Mouse (Mus musculus): ENCODE data around the gene Sema4b. TPM values are rescaled to one million over a fixed set of nuclear protein-coding genes. Genes with fewer than 3 reads are reported as not detected.
A peak's percentile ranks its signal among the peaks of the same experiment; 100 is the strongest.

Gene Sema4b
- total and polyA plus RNA-seq, 3 experiments, result 23.9 to 69.0 (median 26.5) TPM

- ATAC-seq (ENCODE audit: extremely low read depth, insufficient number of reproducible peaks, low FRiP score, poor library complexity, severe bottlenecking), result no peak
Measured at GRCm38 (mm10) chr7:80149356-80149755, 37.3 kb upstream of the Sema4b start.

GRCm38 (mm10) chr7:80152152-80152551 lies 34.5 kb upstream of the Sema4b start:
- Histone ChIP-seq H3K9me3 (replicated peaks) (0 out of 2 replicates have a peak, but pooled peaks cover 4% of the 10 kb centered on the region), H3K36me3 (replicated peaks) (peaks cover 7% of the 10 kb centered on the region), H3K4me3 (ENCODE audit: low read depth, low read length) (no peak overlapping the region), H3K27me3 (ENCODE audit: insufficient read depth, low read length) (no peaks in the 10 kb centered on the region), H3K4me1 (ENCODE audit: insufficient read depth, low read depth, low read length) (peaks cover 74% of the 10 kb centered on the region)
- TF ChIP-seq GATA2 (IDR thresholded peaks at IDR 0.05; ENCODE audit: borderline replicate concordance, low read depth, low read length) (no peak), GATA1 (IDR thresholded peaks at IDR 0.05; ENCODE audit: borderline replicate concordance, low read length) (no peak), CTCF (IDR thresholded peaks at IDR 0.05; ENCODE audit: low read depth, low read length) (peak; percentile 53)
- DNase-seq (ENCODE audit: low spot score) (no peak), ATAC-seq (ENCODE audit: extremely low read depth, insufficient number of reproducible peaks, low FRiP score, poor library complexity, severe bottlenecking) (no peak)

More at GRCm38 (mm10) chr7:80149356-80149755, 37.3 kb upstream of the Sema4b start:
- no peaks in the 10 kb centered on the region for H3K27me3 ChIP-seq (ENCODE audit: insufficient read depth, low read length)
- TF ChIP-seq POLR2AphosphoS5 (IDR thresholded peaks at IDR 0.05; ENCODE audit: insufficient replicate concordance, low read depth, low read length), result no peak
- no peak for TF ChIP-seq CTCF (IDR thresholded peaks at IDR 0.05; ENCODE audit: low read depth, low read length)
- no peak for TF ChIP-seq GATA2 (IDR thresholded peaks at IDR 0.05; ENCODE audit: borderline replicate concordance, low read depth, low read length)
- no peak for DNase-seq (ENCODE audit: low spot score)
- H3K9me3 ChIP-seq (replicated peaks), result 0 out of 2 replicates have a peak, but pooled peaks cover 4% of the 10 kb centered on the region
- peaks cover 71% of the 10 kb centered on the region for H3K4me1 ChIP-seq (ENCODE audit: insufficient read depth, low read depth, low read length)
- H3K4me3 ChIP-seq (ENCODE audit: low read depth, low read length), result no peak overlapping the region
- peaks cover 11% of the 10 kb centered on the region for H3K36me3 ChIP-seq (replicated peaks)

GRCm38 (mm10) chr7:80152756-80153155 lies 33.9 kb upstream of the Sema4b start:
- Histone ChIP-seq H3K9me3 (replicated peaks) (0 out of 2 replicates have a peak, but pooled peaks cover 4% of the 10 kb centered on the region), H3K27me3 (ENCODE audit: insufficient read depth, low read length) (no peaks in the 10 kb centered on the region), H3K4me1 (ENCODE audit: insufficient read depth, low read depth, low read length) (peaks cover 75% of the 10 kb centered on the region), H3K4me3 (ENCODE audit: low read depth, low read length) (no peak overlapping the region), H3K36me3 (replicated peaks) (peaks cover 7% of the 10 kb centered on the region)
- TF ChIP-seq CTCF (IDR thresholded peaks at IDR 0.05; ENCODE audit: low read depth, low read length) (no peak), GATA1 (IDR thresholded peaks at IDR 0.05; ENCODE audit: borderline replicate concordance, low read length) (no peak), POLR2AphosphoS5 (IDR thresholded peaks at IDR 0.05; ENCODE audit: insufficient replicate concordance, low read depth, low read length) (no peak), GATA2 (IDR thresholded peaks at IDR 0.05; ENCODE audit: borderline replicate concordance, low read depth, low read length) (no peak), TAL1 (conservative IDR thresholded peaks at IDR 0.05; ENCODE audit: low read depth, low read length) (no peak)
- ATAC-seq (ENCODE audit: extremely low read depth, insufficient number of reproducible peaks, low FRiP score, poor library complexity, severe bottlenecking) (no peak), DNase-seq (ENCODE audit: low spot score) (no peak)

GRCm38 (mm10) chr7:80154689-80155088 lies 32.0 kb upstream of the Sema4b start:
- DNase-seq (ENCODE audit: low spot score) (no peak), ATAC-seq (ENCODE audit: extremely low read depth, insufficient number of reproducible peaks, low FRiP score, poor library complexity, severe bottlenecking) (peak; percentile 37; the same call in 1 of the 2 replicates)
- H3K4me3 ChIP-seq (ENCODE audit: low read depth, low read length), result no peak overlapping the region; the same call in 1 of the 2 replicates
- H3K4me1 ChIP-seq (ENCODE audit: insufficient read depth, low read depth, low read length), result peaks cover 73% of the 10 kb centered on the region
- H3K36me3 ChIP-seq (replicated peaks), result peaks cover 4% of the 10 kb centered on the region
- no peaks in the 10 kb centered on the region for H3K27me3 ChIP-seq (ENCODE audit: insufficient read depth, low read length)
- TF ChIP-seq GATA2 (IDR thresholded peaks at IDR 0.05; ENCODE audit: borderline replicate concordance, low read depth, low read length) (no peak), CTCF (IDR thresholded peaks at IDR 0.05; ENCODE audit: low read depth, low read length) (no peak), TAL1 (conservative IDR thresholded peaks at IDR 0.05; ENCODE audit: low read depth, low read length) (no peak), GATA1 (IDR thresholded peaks at IDR 0.05; ENCODE audit: borderline replicate concordance, low read length) (no peak), POLR2AphosphoS5 (IDR thresholded peaks at IDR 0.05; ENCODE audit: insufficient replicate concordance, low read depth, low read length) (no peak)
- H3K9me3 ChIP-seq (replicated peaks), result 0 out of 2 replicates have a peak, but pooled peaks cover 4% of the 10 kb centered on the region

- peaks cover 76% of the 10 kb centered on the region for H3K4me1 ChIP-seq (ENCODE audit: insufficient read depth, low read depth, low read length)
- peak overlapping the region; percentile 61; the same call in 1 of the 2 replicates for H3K4me3 ChIP-seq (ENCODE audit: low read depth, low read length)
- DNase-seq (ENCODE audit: low spot score) (peak; percentile 68), ATAC-seq (ENCODE audit: extremely low read depth, insufficient number of reproducible peaks, low FRiP score, poor library complexity, severe bottlenecking) (peak; percentile 55; the same call in 1 of the 2 replicates)
- peaks cover 8% of the 10 kb centered on the region for H3K27me3 ChIP-seq (ENCODE audit: insufficient read depth, low read length)
- TF ChIP-seq CTCF (IDR thresholded peaks at IDR 0.05; ENCODE audit: low read depth, low read length) (peak; percentile 63), GATA2 (IDR thresholded peaks at IDR 0.05; ENCODE audit: borderline replicate concordance, low read depth, low read length) (no peak)
- H3K36me3 ChIP-seq (replicated peaks), result peaks cover 4% of the 10 kb centered on the region
- 0 out of 2 replicates have a peak, but pooled peaks cover 4% of the 10 kb centered on the region for H3K9me3 ChIP-seq (replicated peaks)
Measured at GRCm38 (mm10) chr7:80156711-80157227, 29.9 kb upstream of the Sema4b start.

GRCm38 (mm10) chr7:80158496-80159268 lies 28.0 kb upstream of the Sema4b start:
- Histone ChIP-seq H3K4me3 (ENCODE audit: low read depth, low read length) (no peak overlapping the region), H3K27me3 (ENCODE audit: insufficient read depth, low read length) (peaks cover 8% of the 10 kb centered on the region), H3K4me1 (ENCODE audit: insufficient read depth, low read depth, low read length) (peaks cover 69% of the 10 kb centered on the region), H3K9me3 (replicated peaks) (no peaks in the 10 kb centered on the region), H3K36me3 (replicated peaks) (no peaks in the 10 kb centered on the region)
- ATAC-seq (ENCODE audit: extremely low read depth, insufficient number of reproducible peaks, low FRiP score, poor library complexity, severe bottlenecking) (no peak), DNase-seq (ENCODE audit: low spot score) (peak; percentile 38)
- TF ChIP-seq POLR2AphosphoS5 (IDR thresholded peaks at IDR 0.05; ENCODE audit: insufficient replicate concordance, low read depth, low read length), result no peak
- TF ChIP-seq TAL1 (conservative IDR thresholded peaks at IDR 0.05; ENCODE audit: low read depth, low read length), result no peak
- TF ChIP-seq GATA2 (IDR thresholded peaks at IDR 0.05; ENCODE audit: borderline replicate concordance, low read depth, low read length), result no peak
- no peak for TF ChIP-seq GATA1 (IDR thresholded peaks at IDR 0.05; ENCODE audit: borderline replicate concordance, low read length)
- no peak for TF ChIP-seq CTCF (IDR thresholded peaks at IDR 0.05; ENCODE audit: low read depth, low read length)

Measured in G1E (cell line).